Mouse (Mus musculus): Measurements from ENCODE around the gene Wipf3.

Gene Wipf3

DNA sequence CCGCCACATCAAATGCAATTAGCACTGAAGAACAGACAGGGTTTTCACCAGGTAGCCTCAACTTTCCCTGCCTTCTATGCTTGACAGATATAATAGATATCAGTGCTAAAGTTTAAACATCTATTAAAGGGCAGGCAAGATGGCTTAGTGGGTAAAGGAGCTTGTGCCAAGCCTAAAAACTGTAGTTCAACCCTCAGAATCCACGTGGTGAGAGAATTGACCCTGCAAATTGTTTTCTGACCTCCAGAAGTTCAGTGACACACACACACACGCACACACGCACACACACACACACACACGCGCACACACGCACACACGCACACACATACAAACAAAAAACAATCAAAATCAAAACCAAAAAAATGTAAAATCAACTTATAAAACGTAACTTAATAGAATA is 2.8 kb downstream of the Wipf3 start:
- DNase-seq (ENCODE audit: low read depth, low spot score) = no peak

DNA sequence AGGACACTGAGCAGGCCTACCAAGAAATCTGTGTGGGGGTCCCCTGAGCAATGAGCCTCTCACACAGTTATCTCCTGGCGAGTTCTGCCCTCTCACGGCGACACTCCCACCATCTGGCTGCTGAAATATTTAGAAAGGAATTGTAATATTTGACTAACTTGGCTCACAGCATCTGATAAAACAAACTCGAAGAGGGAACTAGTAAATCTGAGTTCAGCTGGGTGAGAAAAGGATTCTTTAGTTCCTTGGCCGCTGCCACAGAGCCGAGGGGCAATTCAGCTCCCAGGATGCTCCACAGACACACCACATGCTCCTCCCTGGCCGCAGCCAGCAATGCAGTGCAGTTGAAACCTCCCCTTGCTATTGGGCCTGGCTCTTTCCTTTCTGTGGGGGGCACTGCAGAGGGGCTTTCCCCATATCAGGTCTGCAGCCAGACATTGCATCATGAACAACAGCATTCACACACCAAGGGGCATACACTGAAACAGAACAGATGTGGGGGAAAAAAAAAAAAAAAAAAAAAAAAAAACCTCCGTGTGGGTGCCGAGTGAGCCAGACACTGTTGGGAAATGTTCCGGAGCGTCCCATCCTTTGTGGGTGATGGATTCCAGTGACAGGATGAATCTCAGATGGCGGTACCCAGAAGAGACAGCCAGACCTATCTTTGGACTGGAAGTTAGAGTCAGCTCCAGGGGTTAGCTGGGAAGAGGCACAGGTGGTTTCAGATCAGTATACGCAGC is 3.6 kb downstream of the Wipf3 start:
- no peak for DNase-seq (ENCODE audit: low read depth, low spot score)

DNA sequence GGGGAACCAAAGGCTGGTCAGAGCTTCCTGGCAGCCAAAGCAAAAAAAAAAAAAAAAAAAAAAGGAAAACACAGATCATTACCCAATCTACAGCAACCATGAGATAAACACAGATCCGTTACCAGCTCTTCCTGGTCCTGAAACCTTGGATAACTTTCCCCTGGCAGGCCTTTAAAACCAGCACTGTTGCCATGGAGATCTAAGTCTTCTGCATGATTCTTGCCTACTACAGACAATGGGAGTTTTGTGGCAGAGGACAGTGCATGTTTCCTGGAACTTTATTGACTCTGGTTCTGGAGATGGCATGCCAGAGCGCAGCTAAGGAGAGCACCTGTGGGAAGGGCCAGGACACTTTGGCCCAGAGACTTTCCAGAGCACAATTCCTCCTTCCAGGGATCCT is 4.8 kb downstream of the Wipf3 start:
- no peak for DNase-seq (ENCODE audit: low read depth, low spot score)

DNA sequence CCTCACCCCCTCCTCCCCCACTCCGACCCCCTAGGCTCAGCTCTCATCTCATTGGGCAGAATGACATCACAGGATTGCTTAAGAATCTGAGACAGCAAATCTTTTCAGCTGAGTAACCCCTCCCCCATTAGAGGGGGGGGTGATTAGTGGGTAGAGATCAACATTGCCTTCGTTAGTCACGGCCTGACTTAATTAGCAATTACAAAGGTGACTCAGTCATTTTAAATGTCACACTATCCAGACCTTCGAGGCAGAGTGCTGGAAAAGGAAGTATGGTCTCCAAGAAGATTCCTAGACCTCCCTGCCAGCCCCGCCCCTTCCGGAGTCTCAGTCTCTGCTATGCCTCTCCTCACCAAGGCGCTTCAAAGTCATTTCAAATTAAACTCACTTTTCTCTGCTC is 6.3 kb downstream of the Wipf3 start:
- no peak for DNase-seq (ENCODE audit: low read depth, low spot score)

DNA sequence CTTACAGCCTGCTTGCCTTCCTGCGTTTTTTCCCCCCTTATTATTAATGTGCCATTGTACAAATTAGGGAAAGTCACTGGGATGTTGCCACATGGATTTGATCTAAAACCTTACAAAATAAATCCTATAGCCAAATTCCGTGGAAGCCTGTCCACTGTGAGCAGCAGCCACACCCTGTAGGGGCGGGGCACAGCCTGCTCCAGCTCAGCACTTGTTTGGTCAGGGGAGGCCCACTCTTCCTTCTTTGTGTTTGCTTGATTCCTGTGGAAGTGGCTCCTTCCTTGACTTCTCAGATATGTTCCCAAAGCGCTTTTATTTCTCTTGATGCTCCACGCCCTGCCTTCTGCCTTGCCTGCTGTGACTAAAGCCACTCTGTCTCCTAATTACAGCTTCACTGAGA is 6.9 kb downstream of the Wipf3 start:
- no peak for DNase-seq (ENCODE audit: low read depth, low spot score)

DNA sequence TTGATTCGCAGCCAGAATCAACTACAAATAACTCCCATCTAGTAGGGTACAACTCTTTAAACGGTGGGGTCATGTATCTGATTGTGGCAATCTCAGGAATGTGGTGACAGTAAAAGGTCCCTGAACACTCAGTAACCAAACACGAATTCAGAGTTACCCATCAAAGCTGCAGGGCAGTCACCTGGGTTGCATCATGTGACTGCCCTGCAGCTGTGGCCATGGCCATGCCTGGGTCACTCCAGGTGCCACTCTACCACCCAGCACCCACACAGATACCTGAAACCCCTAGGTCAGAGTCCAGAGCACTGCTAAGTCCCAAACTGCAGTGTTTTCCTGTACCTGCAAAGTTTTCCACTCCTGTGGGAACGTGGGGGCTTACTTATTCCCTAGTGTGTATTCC is 9.1 kb downstream of the Wipf3 start:
- no peak for DNase-seq (ENCODE audit: low read depth, low spot score)

DNA sequence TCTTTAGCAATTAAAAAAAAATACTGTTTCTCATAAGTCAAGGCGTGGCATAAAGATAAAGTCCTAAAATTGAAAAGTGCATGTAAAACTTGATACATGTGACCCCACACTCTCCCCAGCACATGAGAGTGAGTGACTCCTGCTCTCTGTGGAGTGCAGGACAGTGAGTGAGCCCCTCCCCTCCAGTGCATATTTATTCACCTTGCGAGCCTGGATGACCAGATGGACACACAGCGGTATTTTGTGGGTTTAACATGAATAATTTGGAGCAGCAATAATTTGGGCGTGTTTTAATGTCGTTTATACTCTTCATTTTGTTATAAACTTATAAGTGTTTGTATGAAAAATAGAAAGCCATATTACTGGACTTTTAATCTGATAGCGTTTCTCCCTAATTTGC is 11.3 kb downstream of the Wipf3 start:
- no peak for DNase-seq (ENCODE audit: low read depth, low spot score)

DNA sequence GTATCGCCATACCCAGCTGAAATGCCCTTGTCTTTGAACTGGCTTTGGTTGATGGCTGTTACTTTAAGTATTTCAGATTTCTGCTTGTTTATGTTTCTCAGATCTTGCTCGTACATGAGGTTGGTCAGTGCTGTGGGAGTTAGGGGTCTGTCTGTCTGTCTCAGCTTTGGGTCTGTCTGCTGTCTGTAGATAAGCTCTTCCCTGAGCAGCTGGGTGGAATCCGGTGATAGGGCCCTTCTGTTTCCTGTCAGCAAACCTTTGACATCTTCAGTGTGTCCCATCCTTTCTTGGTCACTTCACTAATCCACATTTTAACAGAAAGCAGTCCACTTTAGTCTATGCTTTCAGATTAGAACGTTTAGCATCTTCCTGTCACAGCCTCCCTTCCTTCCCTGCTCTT is 14.3 kb downstream of the Wipf3 start:
- DNase-seq (ENCODE audit: low read depth, low spot score) = no peak

DNA sequence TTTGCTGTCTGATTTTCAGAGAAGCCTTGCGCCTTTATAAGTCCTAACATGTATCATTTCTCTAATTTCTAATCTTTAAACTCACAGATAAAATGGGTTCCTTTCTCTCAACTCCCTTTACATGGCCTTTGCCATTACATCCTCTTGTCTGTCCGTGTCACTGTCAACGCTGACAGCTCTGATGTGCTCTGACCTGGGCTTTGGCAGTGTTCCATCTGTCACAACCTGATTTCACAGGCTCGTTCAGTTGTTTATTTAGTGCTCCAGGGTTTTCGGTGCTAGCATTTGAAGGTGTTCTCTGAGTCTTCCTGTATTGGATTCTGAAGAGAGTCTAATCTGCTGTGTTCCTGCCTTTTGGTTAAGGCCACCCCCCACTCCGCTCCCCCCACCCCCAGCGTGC is 14.7 kb downstream of the Wipf3 start:
- no peak for DNase-seq (ENCODE audit: low read depth, low spot score)

DNA sequence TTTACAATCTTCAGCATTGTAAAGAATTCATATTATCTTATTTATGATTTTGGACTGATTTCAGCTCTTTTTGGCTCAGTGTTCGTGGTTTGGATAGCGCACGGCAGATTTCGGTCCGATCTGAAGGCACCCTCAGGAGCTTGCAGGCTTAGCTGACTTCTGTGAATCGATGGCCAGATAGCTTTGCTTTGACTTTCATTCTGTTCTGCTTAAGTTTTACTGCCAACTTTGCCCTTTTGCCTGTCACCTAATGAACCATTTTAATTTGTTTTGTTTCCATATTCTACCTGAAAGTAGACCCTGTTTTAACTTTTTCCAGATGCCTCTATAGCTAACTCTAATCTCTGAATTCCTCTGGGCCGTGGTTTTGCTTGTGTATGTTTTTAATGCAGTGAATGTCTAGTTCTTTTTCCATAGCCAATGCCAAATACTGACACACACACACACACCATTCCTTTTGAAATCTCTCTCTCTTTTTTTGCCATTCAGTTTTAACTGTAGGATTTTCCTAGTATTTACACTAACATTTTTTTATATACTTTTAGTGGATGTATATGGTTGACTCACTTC is 15.9 kb downstream of the Wipf3 start:
- DNase-seq (ENCODE audit: low read depth, low spot score) = no peak

DNA sequence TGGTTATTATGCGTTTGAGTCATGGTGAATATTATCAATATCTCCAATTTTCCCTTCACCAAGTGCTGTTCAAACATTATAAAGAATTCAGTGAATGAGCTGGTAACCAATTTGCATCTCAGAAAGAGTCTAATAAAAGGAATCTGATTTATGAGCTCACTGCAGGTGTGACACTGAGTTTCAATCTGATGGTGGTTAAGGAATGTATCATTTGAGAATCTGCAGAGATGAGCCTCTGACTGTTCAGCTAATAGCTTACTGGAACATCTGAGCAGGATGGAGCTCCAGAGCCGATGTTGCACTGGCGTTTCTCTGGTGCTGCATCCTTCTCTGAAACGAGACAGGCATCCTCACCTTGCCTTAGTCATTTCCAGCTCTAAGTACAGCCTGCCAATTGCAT is 17.9 kb downstream of the Wipf3 start:
- DNase-seq (ENCODE audit: low read depth, low spot score) = no peak

DNA sequence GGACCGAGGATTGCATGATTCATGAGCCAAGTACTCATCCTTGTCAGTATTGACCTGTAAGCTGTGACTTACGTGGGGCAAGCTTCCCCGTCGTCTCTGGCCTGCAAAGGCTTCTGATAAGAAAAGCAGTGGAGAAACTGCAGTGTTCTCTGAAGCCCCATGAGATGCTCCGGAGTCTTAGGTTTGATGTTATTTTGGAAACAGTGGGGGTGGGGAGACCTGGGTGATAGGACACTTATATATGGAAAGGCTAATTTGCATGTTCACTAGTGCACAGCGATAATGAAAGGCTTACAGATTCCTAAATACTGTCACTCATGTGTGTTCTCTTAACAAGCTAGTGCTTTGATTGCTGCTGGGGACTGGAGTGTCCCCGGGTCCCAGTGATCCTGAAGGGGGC is 30.3 kb downstream of the Wipf3 start:
- no peak for DNase-seq (ENCODE audit: low read depth, low spot score)

DNA sequence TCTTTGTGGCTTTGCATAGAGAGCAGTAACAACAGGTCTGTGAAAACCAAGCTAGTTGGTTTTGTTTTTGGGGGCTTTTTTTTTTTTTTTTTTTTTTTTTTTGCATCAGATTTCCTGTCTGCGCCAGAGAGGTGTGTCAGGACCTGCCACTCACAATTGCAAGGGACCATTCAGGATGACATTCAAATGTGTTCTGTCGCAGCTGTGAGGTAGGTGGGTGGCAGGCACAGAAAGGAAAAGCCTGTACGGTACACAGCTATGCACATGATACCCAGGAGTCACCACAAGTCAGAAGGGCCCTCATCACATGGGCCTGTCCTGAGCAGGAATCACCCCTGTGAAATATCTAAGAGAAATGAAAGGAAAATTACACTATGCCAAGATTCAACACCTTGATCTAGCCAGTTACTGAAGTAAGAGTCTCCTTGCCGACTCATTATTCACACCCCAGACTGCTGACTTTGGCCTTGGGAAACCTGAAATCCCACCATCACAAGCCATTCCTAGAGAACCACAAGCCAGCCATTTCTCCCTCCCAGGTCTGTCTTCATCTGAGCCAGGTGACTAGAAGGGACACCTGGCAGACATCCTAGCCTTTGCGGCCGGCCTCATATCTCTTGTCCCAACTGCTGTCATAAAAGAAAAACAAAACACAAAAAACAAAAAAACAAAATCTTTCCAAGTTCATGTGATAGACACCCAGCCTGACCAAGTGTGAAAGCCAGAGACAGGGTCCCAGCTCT is 30.9 kb downstream of the Wipf3 start:
- no peak for DNase-seq (ENCODE audit: low read depth, low spot score)

DNA sequence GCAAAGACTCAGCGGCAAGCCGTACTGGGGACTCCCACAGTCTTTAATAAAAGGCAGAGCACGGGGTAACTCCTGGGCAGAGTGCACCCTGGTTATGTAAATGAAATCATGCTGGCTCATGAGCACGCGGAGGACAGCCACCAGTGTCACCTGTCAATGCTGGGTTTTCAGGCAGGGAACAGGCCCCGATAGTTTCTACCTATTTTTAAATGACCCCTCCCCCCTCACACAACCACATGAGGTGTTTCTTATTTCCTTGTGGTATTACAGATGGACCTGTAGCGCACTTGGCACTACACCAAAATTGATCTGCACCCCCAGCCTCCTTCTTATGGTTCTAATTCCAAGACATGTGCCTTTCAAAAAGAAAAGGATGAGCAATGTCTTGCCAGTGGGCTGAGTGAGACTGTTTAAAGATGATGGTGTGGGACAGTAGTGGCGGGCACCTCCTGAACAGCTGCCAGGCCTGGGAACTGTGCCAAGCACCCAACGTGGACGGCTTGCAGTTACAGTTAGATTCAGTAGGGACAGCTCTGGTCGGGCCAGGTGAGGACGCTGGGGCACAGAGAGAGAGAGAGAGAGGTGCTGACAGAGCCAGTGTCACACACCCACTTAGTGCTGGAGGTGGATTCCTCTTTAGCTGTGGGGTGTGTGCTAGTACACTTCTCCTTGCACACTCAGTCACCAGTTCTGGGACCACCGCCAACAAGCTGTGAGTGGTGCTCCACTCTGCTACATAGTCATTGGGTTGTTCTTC is 31.7 kb downstream of the Wipf3 start:
- no peak for DNase-seq (ENCODE audit: low read depth, low spot score)

DNA sequence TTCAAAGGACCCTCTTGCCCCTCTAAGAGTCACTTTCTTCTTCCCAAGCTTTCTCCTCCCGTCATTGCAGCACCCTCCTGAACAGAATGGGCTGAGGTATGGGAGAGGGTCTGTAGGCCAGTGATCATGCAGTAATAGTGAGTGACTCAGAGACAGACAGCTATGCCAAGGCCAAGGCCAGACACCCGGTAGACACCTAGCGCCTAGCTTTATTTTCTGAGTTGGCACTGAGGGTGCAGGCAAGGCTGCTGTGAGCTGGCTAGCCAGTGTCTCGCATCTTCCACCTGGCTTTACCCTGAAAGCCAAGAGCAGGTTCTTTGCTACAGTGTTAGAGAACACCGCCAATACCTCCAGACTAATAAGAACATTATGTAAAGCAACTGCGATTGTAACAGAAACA is 33.4 kb downstream of the Wipf3 start:
- no peak for DNase-seq (ENCODE audit: low read depth, low spot score)

DNA sequence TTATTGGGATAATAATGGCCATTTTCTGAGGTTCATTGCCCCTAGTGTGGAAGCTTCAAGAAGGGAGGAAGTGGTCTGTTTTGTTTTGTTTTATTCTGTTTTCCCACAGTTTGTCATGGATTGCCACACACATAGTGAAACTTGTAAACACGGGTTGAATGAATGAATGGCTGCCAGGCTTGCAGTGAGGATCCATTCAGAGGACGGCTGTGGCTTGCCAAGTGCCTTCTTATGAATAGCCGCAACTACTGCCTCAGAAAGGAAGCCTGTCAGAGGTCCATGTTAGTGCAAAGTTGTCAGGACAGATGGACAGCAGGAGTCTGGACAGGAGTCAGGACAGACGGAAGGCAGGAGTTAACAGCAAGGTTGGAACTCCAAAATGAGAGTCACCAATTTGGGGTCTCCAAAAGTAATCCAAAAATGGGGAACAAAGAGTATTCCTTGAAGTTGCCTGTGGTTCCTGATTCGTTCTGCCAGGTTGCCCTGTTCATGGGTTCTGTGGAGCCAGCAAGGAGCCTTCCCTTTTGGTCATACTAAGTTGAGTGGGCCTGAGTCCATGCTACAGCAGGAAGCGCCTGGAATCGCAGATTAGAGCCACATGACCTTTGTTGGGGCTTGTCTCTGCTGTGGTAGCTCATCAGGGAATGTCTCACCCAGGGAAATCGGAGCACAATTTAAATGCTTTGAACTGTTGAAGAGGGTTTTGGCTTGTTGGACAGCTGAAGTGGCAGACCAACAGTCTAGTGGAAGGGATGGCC is 34.5 kb downstream of the Wipf3 start:
- DNase-seq (ENCODE audit: low read depth, low spot score) = no peak

DNA sequence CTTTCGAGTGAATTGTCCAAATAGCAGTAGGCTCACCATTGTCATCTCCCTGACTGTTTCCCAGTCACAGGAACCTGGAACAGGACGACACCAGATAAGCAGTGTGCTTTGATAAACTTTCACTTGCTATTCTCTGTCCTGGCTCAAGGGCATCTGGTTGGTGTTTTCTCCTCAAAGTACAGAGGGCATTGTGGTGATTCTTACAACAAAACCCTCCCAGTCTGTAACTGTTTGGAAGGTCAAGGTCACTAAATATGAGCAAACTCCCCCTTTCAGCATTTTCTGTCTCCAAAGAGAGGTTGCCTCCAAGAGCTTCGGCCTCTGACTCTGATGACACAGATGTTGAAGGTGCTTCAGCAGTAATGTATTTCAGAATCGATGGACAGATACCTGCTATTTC is 35.5 kb downstream of the Wipf3 start:
- no peak for DNase-seq (ENCODE audit: low read depth, low spot score)

DNA sequence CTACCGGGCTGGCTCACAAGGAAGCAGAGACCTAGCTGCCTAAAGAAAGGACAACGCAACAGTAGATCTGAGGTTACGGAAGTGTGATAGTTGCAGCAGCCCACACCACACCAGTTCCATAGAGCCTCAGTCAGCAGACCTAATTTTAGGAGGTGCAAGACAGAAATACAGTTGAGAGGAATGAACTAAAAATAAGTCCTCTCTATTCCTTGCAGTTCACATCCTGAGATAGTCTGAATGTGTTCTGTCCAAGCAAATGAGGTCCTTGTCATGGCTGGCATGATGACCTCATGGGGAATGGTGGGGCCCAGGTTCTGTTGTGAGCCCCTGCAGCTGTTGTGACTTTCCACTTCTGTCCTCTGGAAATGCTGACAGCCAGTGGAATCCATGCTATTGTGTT is 38.0 kb downstream of the Wipf3 start:
- peak; percentile 55 for DNase-seq (ENCODE audit: low read depth, low spot score)

DNA sequence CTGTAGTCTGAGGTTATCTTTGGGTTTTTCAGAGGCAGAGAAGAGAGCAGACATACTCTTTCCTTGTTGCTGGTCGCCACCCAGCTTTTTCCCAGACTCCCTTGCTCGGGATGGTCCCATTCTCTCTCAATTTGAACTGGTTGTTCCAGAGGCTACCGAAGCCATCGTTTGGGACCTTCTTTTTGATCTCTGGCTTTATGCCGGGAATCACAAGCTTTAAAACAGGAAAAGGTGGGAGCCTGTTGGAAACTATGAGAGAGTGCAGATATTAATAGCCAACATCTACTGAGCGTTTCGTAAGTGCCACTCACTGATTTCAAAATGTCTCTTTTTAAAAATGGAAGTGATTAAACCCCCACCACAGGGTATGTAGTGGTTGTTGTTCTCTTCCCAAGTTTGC is 42.5 kb downstream of the Wipf3 start:
- DNase-seq (ENCODE audit: low read depth, low spot score) = no peak

DNA sequence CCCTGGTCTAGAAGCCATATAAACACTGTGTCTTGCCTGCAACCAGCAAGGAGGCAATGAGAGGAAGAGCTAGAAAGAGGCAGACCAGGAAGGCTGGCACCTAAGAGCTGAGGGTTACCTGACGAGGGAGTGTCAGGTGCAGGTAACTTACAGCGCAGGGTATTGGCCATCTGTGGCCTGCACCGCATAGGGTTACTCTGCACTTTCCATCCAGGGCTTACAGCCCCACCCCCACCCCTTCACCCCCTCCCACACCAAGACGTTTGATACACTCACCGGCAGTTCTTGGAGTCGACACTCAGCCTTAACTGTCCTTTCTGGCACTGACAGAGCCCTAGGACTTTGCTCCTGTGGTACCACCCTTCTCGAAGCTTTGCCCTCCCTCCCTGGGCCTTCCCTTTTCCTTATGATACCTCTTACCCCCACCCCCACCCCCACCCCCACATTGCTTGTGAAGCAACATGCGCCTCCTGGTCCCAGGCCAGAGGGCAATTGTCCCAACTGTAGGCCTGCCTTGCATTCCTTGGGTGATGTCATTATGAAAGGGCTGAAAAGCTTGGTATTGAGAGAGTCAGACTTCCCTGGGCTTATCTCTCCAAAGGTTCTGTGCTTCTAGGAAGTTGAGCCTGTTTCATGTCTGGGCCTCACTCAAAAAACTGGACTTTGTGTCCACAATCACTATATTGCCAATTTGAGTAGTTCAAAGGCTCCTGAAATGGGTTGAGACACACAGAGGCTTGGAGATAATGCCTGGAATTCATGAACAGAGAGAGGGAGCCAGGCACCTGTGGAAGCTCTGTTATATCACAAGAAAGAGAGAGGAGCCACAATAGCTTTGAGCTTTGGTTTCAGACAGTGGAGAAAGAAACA is 43.7 kb downstream of the Wipf3 start:
- no peak for DNase-seq (ENCODE audit: low read depth, low spot score)
